Mouse (Mus musculus): ENCODE measurements around the gene Adam1b. TPM values are rescaled to one million over a fixed set of nuclear protein-coding genes. Genes with fewer than 3 reads are reported as not detected.

The Adam1b gene
- polyA plus RNA-seq, 3 experiments from 2014 or later: 0.22 TPM; not detected in 2

- ATAC-seq: no peak
Observed at GRCm38 (mm10) chr5:121493305-121493704, 9.9 kb downstream of the Adam1b start.

GRCm38 (mm10) chr5:121484801-121485200 lies 18.4 kb downstream of the Adam1b start:
- ATAC-seq: no peak

GRCm38 (mm10) chr5:121477680-121478079 lies 25.6 kb downstream of the Adam1b start:
- ATAC-seq: peak; percentile 56

- no peak for ATAC-seq
Observed at GRCm38 (mm10) chr5:121476040-121476439, 27.2 kb downstream of the Adam1b start.

GRCm38 (mm10) chr5:121474610-121475009 lies 28.6 kb downstream of the Adam1b start:
- ATAC-seq: no peak

- ATAC-seq: no peak
Observed at GRCm38 (mm10) chr5:121472411-121472810, 30.8 kb downstream of the Adam1b start.

GRCm38 (mm10) chr5:121469566-121469965 lies 33.7 kb downstream of the Adam1b start:
- ATAC-seq: no peak

GRCm38 (mm10) chr5:121463601-121464250 lies 39.5 kb downstream of the Adam1b start:
- no peak for ATAC-seq

- no peak for ATAC-seq
Observed at GRCm38 (mm10) chr5:121462967-121463366, 40.3 kb downstream of the Adam1b start.

- no peak for ATAC-seq
Observed at GRCm38 (mm10) chr5:121462171-121462502, 41.1 kb downstream of the Adam1b start.

GRCm38 (mm10) chr5:121461339-121462170 lies 41.7 kb downstream of the Adam1b start:
- ATAC-seq: no peak

GRCm38 (mm10) chr5:121455510-121456265 lies 47.5 kb downstream of the Adam1b start:
- ATAC-seq: no peak

GRCm38 (mm10) chr5:121454503-121454782 lies 48.8 kb downstream of the Adam1b start:
- no peak for ATAC-seq

GRCm38 (mm10) chr5:121453743-121454502 lies 49.3 kb downstream of the Adam1b start:
- ATAC-seq: no peak

GRCm38 (mm10) chr5:121452906-121453305 lies 50.3 kb downstream of the Adam1b start:
- no peak for ATAC-seq

- ATAC-seq: peak; percentile 91
Observed at GRCm38 (mm10) chr5:121452026-121452869, 51.0 kb downstream of the Adam1b start, which contains the start of gene Erp29. Erp29 (minus strand) TSS chr5:121452506.

GRCm38 (mm10) chr5:121451644-121452025 lies 51.6 kb downstream of the Adam1b start, which contains the start of gene Tmem116:
Tmem116 (plus strand) TSS chr5:121451893.
- ATAC-seq: no peak

- no peak for ATAC-seq
Observed at GRCm38 (mm10) chr5:121451203-121451602, 52.0 kb downstream of the Adam1b start.

GRCm38 (mm10) chr5:121450476-121450875 lies 52.8 kb downstream of the Adam1b start:
- ATAC-seq: no peak
